Mouse (Mus musculus) MEL (cell line): ENCODE data around the gene Plekhg5. TPM values are rescaled to one million over a fixed set of nuclear protein-coding genes. Genes with fewer than 3 reads are reported as not detected.

Experiments
- DNase-seq: peaks from one replicate; pipeline ENCODE4 v3.0.0; 2011; ENCODE audit warnings: low read depth, low spot score
- H3K27ac ChIP-seq: 2 replicates; pipeline ENCODE4 v1.5.1; 2012; ENCODE audit warnings: low read depth, mild to moderate bottlenecking, control low read depth, low read length, moderate library complexity; ENCODE audit not compliant: control insufficient read depth
- H3K27me3 ChIP-seq, 2 experiments: fragments of 150-350 bp in 1 of 2; sonication (generic) in 1 of 2; 2 replicates each; pipeline ENCODE4 v1.6.1; 2012; ENCODE audit warnings: low read length in 2 of 2, mild to moderate bottlenecking in 2 of 2, improper control_type of control experiment in 1 of 2, moderate library complexity in 1 of 2; ENCODE audit not compliant: insufficient read depth in 2 of 2, control insufficient read depth in 1 of 2
- H3K36me3 ChIP-seq, 2 experiments: 2 replicates each; pipeline ENCODE4 v1.6.1; 2012 to 2014; ENCODE audit warnings: low read length in 2 of 2, improper control_type of control experiment in 1 of 2, inconsistent platforms in 1 of 2, mild to moderate bottlenecking in 1 of 2; ENCODE audit not compliant: insufficient read depth in 2 of 2, control insufficient read depth in 1 of 2
- H3K4me1 ChIP-seq, 2 experiments: fragments of 150-350 bp in 1 of 2; sonication (generic) in 1 of 2; 2 replicates each; pipeline ENCODE4 v1.6.1; 2012; ENCODE audit warnings: low read length in 2 of 2, improper control_type of control experiment in 1 of 2, mild to moderate bottlenecking in 1 of 2; ENCODE audit not compliant: insufficient read depth in 2 of 2, control insufficient read depth in 1 of 2
- H3K4me3 ChIP-seq, 2 experiments: fragments of 150-350 bp in 1 of 2; sonication (generic) in 1 of 2; 2 replicates each; pipeline ENCODE4 v1.5.1; 2012; ENCODE audit warnings: low read depth in 2 of 2, low read length in 2 of 2, mild to moderate bottlenecking in 2 of 2, moderate library complexity in 2 of 2, control low read depth in 1 of 2, improper control_type of control experiment in 1 of 2; ENCODE audit not compliant: control insufficient read depth in 1 of 2, insufficient read depth in 1 of 2
- H3K79me2 ChIP-seq: 2 replicates; pipeline ENCODE4 v1.6.1; 2012; ENCODE audit warnings: mild to moderate bottlenecking, low read length, moderate library complexity; ENCODE audit not compliant: control insufficient read depth, poor library complexity, insufficient read depth
- H3K9ac ChIP-seq: 2 replicates; pipeline ENCODE4 v1.6.1; 2012; ENCODE audit warnings: low read depth, mild to moderate bottlenecking, control low read depth, low read length, moderate library complexity; ENCODE audit not compliant: control insufficient read depth, poor library complexity, severe bottlenecking
- H3K9me3 ChIP-seq: fragments of 150-350 bp; sonication (generic); replicated peaks from 2 replicates; pipeline ENCODE4 v1.6.1; 2012; ENCODE audit warnings: mild to moderate bottlenecking, low read length, improper control_type of control experiment, moderate library complexity; ENCODE audit not compliant: insufficient read depth
- CTCF ChIP-seq, 3 experiments: IDR thresholded peaks in 2 of 3; conservative IDR thresholded peaks in 1 of 3; 2 replicates each; pipeline ENCODE4 v1.5.1; 2011 to 2012; ENCODE audit warnings: low read length in 3 of 3, low read depth in 2 of 3, mild to moderate bottlenecking in 2 of 3, improper control_type of control experiment in 1 of 3, inconsistent platforms in 1 of 3, mixed read lengths in 1 of 3, moderate library complexity in 1 of 3; ENCODE audit not compliant: control insufficient read depth in 1 of 3, insufficient read depth in 1 of 3, poor library complexity in 1 of 3, severe bottlenecking in 1 of 3
- ELF1 ChIP-seq: IDR thresholded peaks from 2 replicates; pipeline ENCODE4 v1.6.1; 2014; ENCODE audit warnings: low read depth, mild to moderate bottlenecking, inconsistent platforms, low read length, improper control_type of control experiment, moderate library complexity
- EP300 ChIP-seq, 2 experiments: IDR thresholded peaks; 2 replicates each; pipeline ENCODE4 v1.6.1; 2011; ENCODE audit warnings: improper control_type of control experiment in 2 of 2, low read length in 2 of 2, low read depth in 1 of 2, mild to moderate bottlenecking in 1 of 2
- ETS1 ChIP-seq: IDR thresholded peaks from 2 replicates; pipeline ENCODE4 v1.6.1; 2012; ENCODE audit warnings: low read depth, mild to moderate bottlenecking, inconsistent platforms, low read length, improper control_type of control experiment, moderate library complexity
- GABPA ChIP-seq: IDR thresholded peaks from 2 replicates; pipeline ENCODE4 v1.6.1; 2012; ENCODE audit warnings: low read depth, mild to moderate bottlenecking, inconsistent platforms, low read length, improper control_type of control experiment, moderate library complexity
- KAT2A ChIP-seq: conservative IDR thresholded peaks from 2 replicates; pipeline ENCODE4 v1.6.1; 2012; ENCODE audit warnings: low read depth, low read length, improper control_type of control experiment, inconsistent platforms
- MEF2A ChIP-seq: IDR thresholded peaks from 2 replicates; pipeline ENCODE4 v1.6.1; 2014; ENCODE audit warnings: low read depth, mild to moderate bottlenecking, inconsistent platforms, low read length, improper control_type of control experiment; ENCODE audit not compliant: poor library complexity, insufficient replicate concordance, severe bottlenecking; ENCODE audit errors: extremely low read depth
- MXI1 ChIP-seq: IDR thresholded peaks from 2 replicates; pipeline ENCODE4 v1.6.1; 2011; ENCODE audit warnings: mild to moderate bottlenecking, low read depth, low read length, improper control_type of control experiment
- MYB ChIP-seq: IDR thresholded peaks from 2 replicates; pipeline ENCODE4 v1.6.1; 2011; ENCODE audit warnings: mild to moderate bottlenecking, low read depth, low read length, improper control_type of control experiment
- NELFE ChIP-seq: IDR thresholded peaks from 2 replicates; pipeline ENCODE4 v1.6.1; 2011; ENCODE audit warnings: low read depth, low read length, improper control_type of control experiment
- NRF1 ChIP-seq: IDR thresholded peaks from 2 replicates; pipeline ENCODE4 v1.6.1; 2014; ENCODE audit warnings: low read depth, mild to moderate bottlenecking, inconsistent platforms, low read length, improper control_type of control experiment, moderate library complexity; ENCODE audit not compliant: poor library complexity, insufficient read depth, severe bottlenecking
- POLR2A ChIP-seq, 2 experiments: IDR thresholded peaks; 2 replicates each; pipeline ENCODE4 v1.6.1; 2011 to 2012; ENCODE audit warnings: low read length in 2 of 2, mild to moderate bottlenecking in 2 of 2, control low read depth in 1 of 2, improper control_type of control experiment in 1 of 2, low read depth in 1 of 2, moderate library complexity in 1 of 2; ENCODE audit not compliant: control insufficient read depth in 1 of 2, insufficient read depth in 1 of 2, poor library complexity in 1 of 2
- POLR2AphosphoS2 ChIP-seq: IDR thresholded peaks from 2 replicates; pipeline ENCODE4 v1.6.1; 2011; ENCODE audit warnings: low read length, improper control_type of control experiment
- SIN3A ChIP-seq: IDR thresholded peaks from 2 replicates; pipeline ENCODE4 v1.6.1; 2012; ENCODE audit warnings: low read length, improper control_type of control experiment, inconsistent platforms
- TCF12 ChIP-seq: IDR thresholded peaks from 2 replicates; pipeline ENCODE4 v1.6.1; 2014; ENCODE audit warnings: low read depth, mild to moderate bottlenecking, inconsistent platforms, low read length, improper control_type of control experiment, moderate library complexity
- ZMIZ1 ChIP-seq: IDR thresholded peaks from 2 replicates; pipeline ENCODE4 v1.6.1; 2012; ENCODE audit warnings: low read depth, mild to moderate bottlenecking, inconsistent platforms, low read length, improper control_type of control experiment, moderate library complexity
- ZNF384 ChIP-seq: IDR thresholded peaks from 2 replicates; pipeline ENCODE4 v1.6.1; 2012; ENCODE audit warnings: low read depth, mild to moderate bottlenecking, inconsistent platforms, low read length, improper control_type of control experiment
- polyA plus RNA-seq, 2 experiments: library from polyadenylated mRNA; stranded (reverse) in 1 of 2; unstranded in 1 of 2; fragments of >175 nt in 1 of 2; fragments of >200 nt in 1 of 2; gene quantifications; 2 replicates each; pipeline versions ENCODE4 v1.2.1 to v1.2.4; 2012; ENCODE audit warnings: low replicate concordance in 2 of 2, low read depth in 1 of 2; ENCODE audit not compliant: insufficient read length in 2 of 2, insufficient read depth in 1 of 2, missing spikeins in 1 of 2
- total RNA-seq: library from RNA; depleted of rRNA; stranded (reverse); fragments of 300-350 nt; gene quantifications from 2 replicates; pipeline ENCODE4 v1.2.3, GENCODE M21; 2012

Gene Plekhg5
- total and polyA plus RNA-seq, 3 experiments, result 10.8 to 19.6 TPM; not detected in 1

GRCm38 (mm10) chr4:152151451-152151965 lies 79.2 kb downstream of the Plekhg5 start:
- Histone ChIP-seq H3K4me1 (peaks cover 0 to 42% of the 10 kb centered on the region in 2 experiments; a peak in 2 of 4 replicates), H3K9me3 (no peaks in the 10 kb centered on the region), H3K27ac (peak overlapping the region; percentile 33), H3K27me3 (no peaks in the 10 kb centered on the region), H3K9ac (peak overlapping the region; percentile 65), H3K79me2 (no peaks in the 10 kb centered on the region; the same call in 1 of the 2 replicates), H3K4me3 (peak overlapping the region; percentile 45 to 64), H3K36me3 (peaks cover 0 to 22% of the 10 kb centered on the region in 2 experiments; a peak in 2 of 4 replicates)
- peak; percentile 76 for DNase-seq
- TF ChIP-seq KAT2A, result no peak
- no peak for TF ChIP-seq MYB
- no peak for TF ChIP-seq MEF2A
- 0 out of 2 replicates have a peak, but pooled peaks have one; percentile 7 for TF ChIP-seq SIN3A
- TF ChIP-seq MXI1, result no peak; the same call in 1 of the 2 replicates
- TF ChIP-seq EP300 (IDR thresholded peaks at IDR 0.05; ENCODE audit: low read depth in 1 of 2, low read length in 2 of 2), result no peak
- TF ChIP-seq ELF1, result 0 out of 2 replicates have a peak, but pooled peaks have one; percentile 52
- no peak for TF ChIP-seq POLR2AphosphoS2

- peaks cover 0 to 21% of the 10 kb centered on the region in 2 experiments; a peak in 2 of 4 replicates for H3K36me3 ChIP-seq
- H3K4me1 ChIP-seq, result peaks cover 0 to 37% of the 10 kb centered on the region in 2 experiments; a peak in 2 of 4 replicates
- no peaks in the 10 kb centered on the region for H3K27me3 ChIP-seq
- peak within 1 kb of the TSS; percentile 65 for H3K9ac ChIP-seq
- TF ChIP-seq POLR2A (IDR thresholded peaks at IDR 0.05; ENCODE audit: control insufficient read depth in 1 of 2, insufficient read depth in 1 of 2, low read depth in 1 of 2, low read length in 2 of 2, poor library complexity in 1 of 2) (peak; percentile 32 to 82; a peak in 2 of 4 replicates), GABPA (no peak), ZMIZ1 (peak; percentile 57; the same call in 1 of the 2 replicates), NRF1 (peak; percentile 49), NELFE (peak; percentile 64), ETS1 (no peak), ZNF384 (no peak), TCF12 (0 out of 2 replicates have a peak, but pooled peaks have one; percentile 21), EP300 (IDR thresholded peaks at IDR 0.05; ENCODE audit: low read depth in 1 of 2, low read length in 2 of 2) (no peak), CTCF (IDR thresholded peaks at IDR 0.05 in 2 of 3, conservative IDR thresholded peaks at IDR 0.05 in 1 of 3; ENCODE audit: control insufficient read depth in 1 of 3, insufficient read depth in 1 of 3, low read depth in 2 of 3, low read length in 3 of 3, poor library complexity in 1 of 3, severe bottlenecking in 1 of 3) (0 out of 6 replicates have a peak, but pooled peaks of 1 of the 3 experiments have one; percentile 3)
- peak; percentile 93 for DNase-seq
- H3K79me2 ChIP-seq, result no peaks in the 10 kb centered on the region; the same call in 1 of the 2 replicates
- peak within 1 kb of the TSS; percentile 45 to 64 for H3K4me3 ChIP-seq
- H3K9me3 ChIP-seq, result no peaks in the 10 kb centered on the region
- peak within 1 kb of the TSS; percentile 82 for H3K27ac ChIP-seq
Observed at GRCm38 (mm10) chr4:152151966-152152544, 79.8 kb downstream of the Plekhg5 start, which contains the start of gene Espn. TSS of gene Espn (minus strand) at chr4:152152371.
